Mouse (Mus musculus) B cell, adult 2 months (primary cell): ENCODE data around the gene Gm9780.
"Not testable (repeated sequence)": the region's sequence is repeated elsewhere in the genome, so short reads cannot be mapped to it uniquely, and the experiment has no call there.

ENCODE experiments used
- DNase-seq, 2 experiments: peaks; one replicate each; pipeline ENCODE4 v3.0.0; 2022

Gene Gm9780

GRCm38 (mm10) chr14:26042611-26043010 is at the start of gene Gm9780:
Gene Gm9780, minus strand, starts transcription at chr14:26042711.
- DNase-seq: not testable (repeated sequence)

GRCm38 (mm10) chr14:26081997-26082396 is 39.5 kb upstream of the Gm9780 start, which contains the start of gene Cphx3:
Gene Cphx3, plus strand, starts transcription at chr14:26082297.
- DNase-seq: not testable (repeated sequence)

- not testable (repeated sequence) for DNase-seq
Measured at GRCm38 (mm10) chr14:26081216-26081615, 38.7 kb upstream of the Gm9780 start, which contains the start of gene Cphx2. Gene Cphx2, plus strand, starts transcription at chr14:26081516.

- DNase-seq: not testable (repeated sequence)
Measured at GRCm38 (mm10) chr14:26076620-26077390, 34.3 kb upstream of the Gm9780 start.

GRCm38 (mm10) chr14:26067325-26067633 is 24.8 kb upstream of the Gm9780 start, which contains the start of gene Tmem254c:
Gene Tmem254c, minus strand, starts transcription at chr14:26067355.
- DNase-seq: not testable (repeated sequence)

GRCm38 (mm10) chr14:26066574-26067324 is 24.2 kb upstream of the Gm9780 start:
- DNase-seq: not testable (repeated sequence)

GRCm38 (mm10) chr14:26059362-26059761 is 16.9 kb upstream of the Gm9780 start:
- not testable (repeated sequence) for DNase-seq

- DNase-seq: not testable (repeated sequence)
Measured at GRCm38 (mm10) chr14:26058184-26058583, 15.7 kb upstream of the Gm9780 start.

GRCm38 (mm10) chr14:26048767-26049166 is 6.3 kb upstream of the Gm9780 start:
- DNase-seq: not testable (repeated sequence)

- DNase-seq: not testable (repeated sequence)
Measured at GRCm38 (mm10) chr14:26047026-26047425, 4.5 kb upstream of the Gm9780 start.

- DNase-seq: not testable (repeated sequence)
Measured at GRCm38 (mm10) chr14:26045007-26045406, 2.5 kb upstream of the Gm9780 start.

GRCm38 (mm10) chr14:26035439-26035838 is 7.1 kb downstream of the Gm9780 start:
- DNase-seq: not testable (repeated sequence)

- not testable (repeated sequence) for DNase-seq
Measured at GRCm38 (mm10) chr14:26034364-26034763, 8.1 kb downstream of the Gm9780 start.

GRCm38 (mm10) chr14:26025653-26026052 is 16.9 kb downstream of the Gm9780 start:
- DNase-seq: not testable (repeated sequence)

- DNase-seq: not testable (repeated sequence)
Measured at GRCm38 (mm10) chr14:26022831-26023230, 19.7 kb downstream of the Gm9780 start.

GRCm38 (mm10) chr14:26021555-26021954 is 21.0 kb downstream of the Gm9780 start:
- not testable (repeated sequence) for DNase-seq

GRCm38 (mm10) chr14:26016414-26016813 is 26.1 kb downstream of the Gm9780 start:
- not testable (repeated sequence) for DNase-seq

GRCm38 (mm10) chr14:26007462-26007861 is 35.0 kb downstream of the Gm9780 start:
- not testable (repeated sequence) for DNase-seq

GRCm38 (mm10) chr14:25981880-25982279 is 60.6 kb downstream of the Gm9780 start:
- DNase-seq: not testable (repeated sequence)

GRCm38 (mm10) chr14:25979242-25979941 is 63.1 kb downstream of the Gm9780 start:
- not testable (repeated sequence) for DNase-seq

GRCm38 (mm10) chr14:25978371-25979241 is 63.9 kb downstream of the Gm9780 start, which contains the start of gene Duxbl1:
Gene Duxbl1, plus strand, starts transcription at chr14:25978577.
- DNase-seq: not testable (repeated sequence)
